Mouse (Mus musculus): ENCODE measurements around the gene Prkg2. TPM values are rescaled to one million over a fixed set of nuclear protein-coding genes. Genes with fewer than 3 reads are reported as not detected.

Prkg2 gene
- polyA plus RNA-seq, 1 experiment from 2014 or later = 87.8 TPM

GRCm38 (mm10) chr5:98940731-98941130 is 96.4 kb downstream of the Prkg2 start:
- Histone ChIP-seq H3K9ac (ENCODE audit: low read depth, low read length) (no peak overlapping the region), H3K4me1 (replicated peaks; ENCODE audit: control insufficient read depth, insufficient read depth, low read length) (no peaks in the 10 kb centered on the region), H3K27ac (ENCODE audit: low read depth, low read length) (no peak overlapping the region), H3K4me3 (ENCODE audit: low read depth, low read length) (no peak overlapping the region), H3K36me3 (ENCODE audit: control insufficient read depth, insufficient read depth) (peaks cover 4% of the 10 kb centered on the region; the same call in 1 of the 2 replicates), H3K9me3 (ENCODE audit: control insufficient read depth) (no peaks in the 10 kb centered on the region), H3K27me3 (replicated peaks; ENCODE audit: control insufficient read depth, insufficient read depth, low read length) (no peaks in the 10 kb centered on the region), H3K4me2 (replicated peaks; ENCODE audit: low read depth) (no peak overlapping the region)
- 23% methylated on average over 6 of the region's 6 CpGs for WGBS
- no peak for TF ChIP-seq CTCF (IDR thresholded peaks at IDR 0.05; ENCODE audit: low read depth)
- ATAC-seq = no peak

DNA sequence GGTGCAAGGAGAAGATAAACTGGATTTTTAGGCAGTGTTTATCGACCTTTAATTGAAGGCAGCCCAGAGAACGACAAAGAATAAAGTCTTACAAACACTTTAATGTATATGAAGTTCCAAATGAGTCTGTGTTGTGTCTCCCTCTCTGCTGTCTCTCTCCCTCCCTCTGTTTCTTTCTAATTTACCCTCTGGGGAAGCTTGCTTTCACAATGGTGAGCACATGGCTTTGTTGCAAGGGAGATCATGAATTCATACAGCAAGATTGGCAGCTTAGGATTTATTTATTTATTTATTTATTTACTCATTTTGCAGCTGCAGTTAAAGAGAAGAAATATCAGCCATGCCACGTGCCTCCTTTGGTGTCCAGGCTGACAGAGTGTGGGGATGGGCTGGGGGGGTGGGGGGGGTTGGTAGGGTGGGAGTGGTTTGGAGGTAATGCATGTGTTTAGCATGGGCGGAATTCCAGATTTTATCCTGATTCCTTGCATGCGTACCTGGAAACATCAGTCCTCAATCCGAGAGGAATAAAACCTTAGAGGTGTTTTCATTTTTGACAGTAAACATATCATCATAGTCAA is 97.4 kb downstream of the Prkg2 start:
- H3K9me3 ChIP-seq (ENCODE audit: control insufficient read depth) = no peaks in the 10 kb centered on the region
- no peak for ATAC-seq
- no peak overlapping the region for H3K9ac ChIP-seq (ENCODE audit: low read depth, low read length)
- no peaks in the 10 kb centered on the region for H3K27me3 ChIP-seq (replicated peaks; ENCODE audit: control insufficient read depth, insufficient read depth, low read length)
- no peak overlapping the region for H3K4me3 ChIP-seq (ENCODE audit: low read depth, low read length)
- H3K27ac ChIP-seq (ENCODE audit: low read depth, low read length) = no peak overlapping the region
- H3K4me1 ChIP-seq (replicated peaks; ENCODE audit: control insufficient read depth, insufficient read depth, low read length) = no peaks in the 10 kb centered on the region
- no peak for TF ChIP-seq CTCF (IDR thresholded peaks at IDR 0.05; ENCODE audit: low read depth)
- H3K36me3 ChIP-seq (ENCODE audit: control insufficient read depth, insufficient read depth) = peaks cover 4% of the 10 kb centered on the region; the same call in 1 of the 2 replicates
- WGBS = 81% methylated on average over 6 of the region's 6 CpGs
- H3K4me2 ChIP-seq (replicated peaks; ENCODE audit: low read depth) = no peak overlapping the region

- no peak for ATAC-seq
- H3K27me3 ChIP-seq (replicated peaks; ENCODE audit: control insufficient read depth, insufficient read depth, low read length) = no peaks in the 10 kb centered on the region
- H3K36me3 ChIP-seq (ENCODE audit: control insufficient read depth, insufficient read depth) = peaks cover 4% of the 10 kb centered on the region; the same call in 1 of the 2 replicates
- H3K4me2 ChIP-seq (replicated peaks; ENCODE audit: low read depth) = no peak overlapping the region
- no peak overlapping the region for H3K27ac ChIP-seq (ENCODE audit: low read depth, low read length)
- 87% methylated on average over 9 of the region's 9 CpGs for WGBS
- TF ChIP-seq CTCF (IDR thresholded peaks at IDR 0.05; ENCODE audit: low read depth) = no peak
- no peak overlapping the region for H3K9ac ChIP-seq (ENCODE audit: low read depth, low read length)
- H3K4me3 ChIP-seq (ENCODE audit: low read depth, low read length) = no peak overlapping the region
- H3K4me1 ChIP-seq (replicated peaks; ENCODE audit: control insufficient read depth, insufficient read depth, low read length) = no peaks in the 10 kb centered on the region
- no peaks in the 10 kb centered on the region for H3K9me3 ChIP-seq (ENCODE audit: control insufficient read depth)
Observed at GRCm38 (mm10) chr5:98939116-98939515, 98.0 kb downstream of the Prkg2 start.

GRCm38 (mm10) chr5:98937879-98938278 is 99.3 kb downstream of the Prkg2 start:
- H3K9me3 ChIP-seq (ENCODE audit: control insufficient read depth) = no peaks in the 10 kb centered on the region
- H3K27me3 ChIP-seq (replicated peaks; ENCODE audit: control insufficient read depth, insufficient read depth, low read length) = no peaks in the 10 kb centered on the region
- ATAC-seq = no peak
- H3K9ac ChIP-seq (ENCODE audit: low read depth, low read length) = no peak overlapping the region
- TF ChIP-seq CTCF (IDR thresholded peaks at IDR 0.05; ENCODE audit: low read depth) = no peak
- peaks cover 7% of the 10 kb centered on the region; the same call in 1 of the 2 replicates for H3K36me3 ChIP-seq (ENCODE audit: control insufficient read depth, insufficient read depth)
- no peak overlapping the region for H3K27ac ChIP-seq (ENCODE audit: low read depth, low read length)
- no peaks in the 10 kb centered on the region for H3K4me1 ChIP-seq (replicated peaks; ENCODE audit: control insufficient read depth, insufficient read depth, low read length)
- 47% methylated on average over 4 of the region's 4 CpGs for WGBS
- H3K4me3 ChIP-seq (ENCODE audit: low read depth, low read length) = no peak overlapping the region
- no peak overlapping the region for H3K4me2 ChIP-seq (replicated peaks; ENCODE audit: low read depth)

GRCm38 (mm10) chr5:98936650-98937049 is 100.5 kb downstream of the Prkg2 start:
- Histone ChIP-seq H3K9ac (ENCODE audit: low read depth, low read length) (no peak overlapping the region), H3K4me1 (replicated peaks; ENCODE audit: control insufficient read depth, insufficient read depth, low read length) (no peaks in the 10 kb centered on the region), H3K27ac (ENCODE audit: low read depth, low read length) (no peak overlapping the region), H3K27me3 (replicated peaks; ENCODE audit: control insufficient read depth, insufficient read depth, low read length) (no peaks in the 10 kb centered on the region), H3K4me2 (replicated peaks; ENCODE audit: low read depth) (no peak overlapping the region), H3K4me3 (ENCODE audit: low read depth, low read length) (no peak overlapping the region), H3K9me3 (ENCODE audit: control insufficient read depth) (no peaks in the 10 kb centered on the region), H3K36me3 (ENCODE audit: control insufficient read depth, insufficient read depth) (peaks cover 7% of the 10 kb centered on the region; the same call in 1 of the 2 replicates)
- no peak for TF ChIP-seq CTCF (IDR thresholded peaks at IDR 0.05; ENCODE audit: low read depth)
- ATAC-seq = no peak
- WGBS = 58% methylated on average over 2 of the region's 2 CpGs

- peak; percentile 79 for ATAC-seq
- no peaks in the 10 kb centered on the region for H3K4me1 ChIP-seq (replicated peaks; ENCODE audit: control insufficient read depth, insufficient read depth, low read length)
- no peak overlapping the region for H3K27ac ChIP-seq (ENCODE audit: low read depth, low read length)
- TF ChIP-seq CTCF (IDR thresholded peaks at IDR 0.05; ENCODE audit: low read depth) = no peak
- no peak overlapping the region for H3K4me3 ChIP-seq (ENCODE audit: low read depth, low read length)
- H3K9ac ChIP-seq (ENCODE audit: low read depth, low read length) = no peak overlapping the region
- H3K4me2 ChIP-seq (replicated peaks; ENCODE audit: low read depth) = peak overlapping the region; percentile 25; the same call in 1 of the 2 replicates
- 24% methylated on average over 8 of the region's 8 CpGs for WGBS
- H3K27me3 ChIP-seq (replicated peaks; ENCODE audit: control insufficient read depth, insufficient read depth, low read length) = no peaks in the 10 kb centered on the region
- no peaks in the 10 kb centered on the region for H3K9me3 ChIP-seq (ENCODE audit: control insufficient read depth)
- H3K36me3 ChIP-seq (ENCODE audit: control insufficient read depth, insufficient read depth) = peaks cover 7% of the 10 kb centered on the region; the same call in 1 of the 2 replicates
Observed at GRCm38 (mm10) chr5:98935930-98936329, 101.2 kb downstream of the Prkg2 start.
